Mouse (Mus musculus) brain, embryonic 14.5 days (tissue): ENCODE measurements around the gene Hykk. TPM values are rescaled to one million over a fixed set of nuclear protein-coding genes. Genes with fewer than 3 reads are reported as not detected.

Experiments
- DNase-seq: peaks from one replicate; pipeline ENCODE4 v3.0.0-alpha.2; 2011; ENCODE audit warnings: low read depth
- CTCF ChIP-seq: fragments of 200-500 bp; IDR thresholded peaks from 2 replicates; pipeline ENCODE4 v1.5.1; 2012; ENCODE audit warnings: inconsistent platforms, mild to moderate bottlenecking, moderate library complexity, borderline replicate concordance; ENCODE audit not compliant: insufficient read depth, insufficient read length; ENCODE audit errors: extremely low read depth
- POLR2A ChIP-seq: fragments of 200-500 bp; IDR thresholded peaks from 2 replicates; pipeline ENCODE4 v1.6.1; 2012; ENCODE audit warnings: mild to moderate bottlenecking, inconsistent platforms, borderline replicate concordance; ENCODE audit not compliant: poor library complexity, insufficient read depth, insufficient read length, severe bottlenecking; ENCODE audit errors: extremely low read depth
- polyA plus RNA-seq: library from polyadenylated mRNA; depleted of rRNA; stranded (reverse); fragments of >200 nt; gene quantifications from 2 replicates; pipeline ENCODE4 v1.2.3, GENCODE M21; 2012; rRNA removed

Hykk gene
- polyA plus RNA-seq, 1 experiment, result 1.8 TPM

GRCm38 (mm10) chr9:54981291-54982191, 64.5 kb downstream of the Hykk start:
- DNase-seq, result peak; percentile 78
- TF ChIP-seq CTCF (no peak), POLR2A (no peak)

- DNase-seq, result peak; percentile 11
- TF ChIP-seq POLR2A, result no peak
- no peak for TF ChIP-seq CTCF
Measured at GRCm38 (mm10) chr9:54982401-54982800, 65.3 kb downstream of the Hykk start.

- TF ChIP-seq POLR2A (no peak), CTCF (no peak)
Measured at GRCm38 (mm10) chr9:54990362-54990761, 73.3 kb downstream of the Hykk start.

GRCm38 (mm10) chr9:54994381-54994780, 77.3 kb downstream of the Hykk start:
- TF ChIP-seq CTCF, result no peak
- no peak for TF ChIP-seq POLR2A
- no peak for DNase-seq

More at GRCm38 (mm10) chr9:54990362-54990761, 73.3 kb downstream of the Hykk start:
- no peak for DNase-seq

- no peak for TF ChIP-seq POLR2A
- TF ChIP-seq CTCF, result no peak
- no peak for DNase-seq
Measured at GRCm38 (mm10) chr9:54995645-54996044, 78.6 kb downstream of the Hykk start.

Other genes with a start within 250 kb of the Hykk start
- gene Dnaja4, start 218.4 kb upstream of the Hykk start, polyA plus RNA-seq, result 6.3 and 7.3 TPM in 2 replicates
- gene Wdr61, start 182.8 kb upstream of the Hykk start, polyA plus RNA-seq, result 65.1 and 90.8 TPM in 2 replicates
- 112 and 168 TPM in 2 replicates for gene Crabp1, start 152.5 kb upstream of the Hykk start, polyA plus RNA-seq
- 56.2 and 56.4 TPM in 2 replicates for gene Ireb2, start 53.5 kb upstream of the Hykk start, polyA plus RNA-seq
- 190 and 217 TPM in 2 replicates for gene Psma4, start 33.5 kb downstream of the Hykk start, polyA plus RNA-seq
- 0.11 and 0.19 TPM in 2 replicates for gene AY074887, start 33.7 kb downstream of the Hykk start, polyA plus RNA-seq
- gene Chrna5, start 63.6 kb downstream of the Hykk start, polyA plus RNA-seq, result 2.3 and 4.6 TPM in 2 replicates
- 9.3 and 14.9 TPM in 2 replicates for gene Chrna3, start 109.3 kb downstream of the Hykk start, polyA plus RNA-seq
- 1.4 and 2.1 TPM in 2 replicates for gene Chrnb4, start 131.5 kb downstream of the Hykk start, polyA plus RNA-seq
- 18.7 and 25.3 TPM in 2 replicates for gene Ube2q2, start 231.6 kb downstream of the Hykk start, polyA plus RNA-seq